Mouse (Mus musculus) hindbrain, embryonic 15.5 days (tissue): ENCODE measurements at regions not wholly inside any gene's neighbourhood (a gene's known extent, or its start where the extent isn't known, plus 50 kb on each side); places are given as distances from the start of the nearest gene placed in this dataset.

Source experiments
- ATAC-seq: fragments of 200-750 bp; cut with Nextera tagmentation; 2 replicates; pipeline ENCODE4 v1.8.0; 2017; ENCODE audit warnings: low read depth, moderate number of reproducible peaks, moderate TSS enrichment; ENCODE audit not compliant: low FRiP score
- H3K27ac ChIP-seq: fragments of 300-500 bp; sonication (generic); replicated peaks from 2 replicates; pipeline ENCODE4 v1.5.1; 2015; ENCODE audit warnings: mild to moderate bottlenecking, inconsistent platforms
- H3K27me3 ChIP-seq: fragments of 300-500 bp; sonication (generic); 2 replicates; pipeline ENCODE4 v1.6.1; 2015; ENCODE audit warnings: control low read depth, inconsistent platforms
- H3K36me3 ChIP-seq: fragments of 300-500 bp; sonication (generic); 2 replicates; pipeline ENCODE4 v1.6.1; 2015; ENCODE audit warnings: control low read depth, inconsistent platforms
- H3K4me1 ChIP-seq: fragments of 300-500 bp; sonication (generic); replicated peaks from 2 replicates; pipeline ENCODE4 v1.6.1; 2015; ENCODE audit warnings: control low read depth, inconsistent platforms
- H3K4me2 ChIP-seq: fragments of 300-500 bp; sonication (generic); 2 replicates; pipeline ENCODE4 v1.6.1; 2015; ENCODE audit warnings: moderate library complexity, mild to moderate bottlenecking, inconsistent platforms
- H3K4me3 ChIP-seq: fragments of 300-500 bp; sonication (generic); 2 replicates; pipeline ENCODE4 v1.5.1; 2015; ENCODE audit warnings: mild to moderate bottlenecking, inconsistent platforms
- H3K9ac ChIP-seq: fragments of 300-500 bp; sonication (generic); 2 replicates; pipeline ENCODE4 v1.6.1; 2015; ENCODE audit warnings: inconsistent platforms
- H3K9me3 ChIP-seq: fragments of 300-500 bp; sonication (generic); 2 replicates; pipeline ENCODE4 v1.6.1; 2016; ENCODE audit warnings: control low read depth, inconsistent platforms
- WGBS: fragments of 180-500 bp; shearing (Covaris S2); methylation state at CpG from one replicate; pipeline ENCODE4 v1.1.7; 2015; 5-methylcytosine and 5-hydroxymethylcytosine counted together

GRCm38 (mm10) chr16:48126797-48127196, 156.7 kb upstream of the Dppa4 start:
- H3K9me3 ChIP-seq, result no peaks in the 10 kb centered on the region
- H3K9ac ChIP-seq, result no peak overlapping the region
- no peaks in the 10 kb centered on the region for H3K36me3 ChIP-seq
- no peak for ATAC-seq
- no peak overlapping the region for H3K4me2 ChIP-seq
- H3K27me3 ChIP-seq, result no peaks in the 10 kb centered on the region
- no peaks in the 10 kb centered on the region for H3K4me1 ChIP-seq
- 76% methylated on average over 6 of the region's 6 CpGs for WGBS
- H3K27ac ChIP-seq, result no peak overlapping the region
- H3K4me3 ChIP-seq, result no peak overlapping the region

GRCm38 (mm10) chr16:48127338-48127737, 156.2 kb upstream of the Dppa4 start:
- Histone ChIP-seq H3K4me1 (no peaks in the 10 kb centered on the region), H3K36me3 (no peaks in the 10 kb centered on the region), H3K27me3 (no peaks in the 10 kb centered on the region), H3K4me3 (no peak overlapping the region), H3K27ac (no peak overlapping the region), H3K9me3 (no peaks in the 10 kb centered on the region), H3K4me2 (no peak overlapping the region), H3K9ac (no peak overlapping the region)
- no peak for ATAC-seq

- Histone ChIP-seq H3K4me1 (no peaks in the 10 kb centered on the region), H3K4me2 (no peak overlapping the region), H3K27me3 (no peaks in the 10 kb centered on the region), H3K9ac (no peak overlapping the region), H3K36me3 (no peaks in the 10 kb centered on the region), H3K27ac (no peak overlapping the region), H3K4me3 (no peak overlapping the region), H3K9me3 (no peaks in the 10 kb centered on the region)
- 70% methylated on average over 8 of the region's 8 CpGs for WGBS
- ATAC-seq, result no peak
Measured at GRCm38 (mm10) chr16:48155355-48155754, 128.2 kb upstream of the Dppa4 start.

GRCm38 (mm10) chr16:48190399-48190798, 93.1 kb upstream of the Dppa4 start:
- no peaks in the 10 kb centered on the region for H3K36me3 ChIP-seq
- H3K4me2 ChIP-seq, result 0 out of 2 replicates have a peak overlapping the region, but pooled peaks have one; percentile 19
- H3K27me3 ChIP-seq, result no peaks in the 10 kb centered on the region
- 65% methylated on average over 12 of the region's 12 CpGs for WGBS
- H3K27ac ChIP-seq, result no peak overlapping the region
- no peaks in the 10 kb centered on the region for H3K9me3 ChIP-seq
- 0 out of 2 replicates have a peak, but pooled peaks have one; percentile 56 for ATAC-seq
- no peak overlapping the region for H3K9ac ChIP-seq
- H3K4me3 ChIP-seq, result no peak overlapping the region
- H3K4me1 ChIP-seq, result no peaks in the 10 kb centered on the region

- no peak overlapping the region for H3K4me2 ChIP-seq
- no peak overlapping the region for H3K9ac ChIP-seq
- H3K27ac ChIP-seq, result no peak overlapping the region
- 88% methylated on average over 3 of the region's 3 CpGs for WGBS
- no peak for ATAC-seq
- no peaks in the 10 kb centered on the region for H3K27me3 ChIP-seq
- H3K4me1 ChIP-seq, result no peaks in the 10 kb centered on the region
- H3K36me3 ChIP-seq, result no peaks in the 10 kb centered on the region
- H3K9me3 ChIP-seq, result no peaks in the 10 kb centered on the region
- no peak overlapping the region for H3K4me3 ChIP-seq
Measured at GRCm38 (mm10) chr16:48192197-48192596, 91.3 kb upstream of the Dppa4 start.

GRCm38 (mm10) chr16:48214976-48215375, 68.6 kb upstream of the Dppa4 start:
- Histone ChIP-seq H3K27ac (no peak overlapping the region), H3K4me3 (no peak overlapping the region)
- ATAC-seq, result no peak

More at GRCm38 (mm10) chr16:48214976-48215375, 68.6 kb upstream of the Dppa4 start:
- H3K9ac ChIP-seq, result no peak overlapping the region
- H3K4me2 ChIP-seq, result no peak overlapping the region
- H3K4me1 ChIP-seq, result no peaks in the 10 kb centered on the region
- H3K36me3 ChIP-seq, result no peaks in the 10 kb centered on the region
- H3K9me3 ChIP-seq, result no peaks in the 10 kb centered on the region
- no peaks in the 10 kb centered on the region for H3K27me3 ChIP-seq
